Mouse (Mus musculus) small intestine, adult 2 months (tissue): ENCODE results near the gene Olfr181.

Experiments
- CTCF ChIP-seq: fragments of 200-500 bp; IDR thresholded peaks from 2 replicates; pipeline ENCODE4 v1.5.1; 2012; ENCODE audit warnings: low read depth, mild to moderate bottlenecking, control low read depth, inconsistent platforms, low read length, moderate library complexity, mixed read lengths; ENCODE audit not compliant: insufficient replicate concordance, insufficient read length; ENCODE audit errors: extremely low read depth
- POLR2A ChIP-seq: fragments of 200-500 bp; IDR thresholded peaks from 2 replicates; pipeline ENCODE4 v1.6.1; 2012; ENCODE audit warnings: low read depth, mild to moderate bottlenecking, control low read depth, inconsistent platforms, low read length, moderate library complexity

DNA sequence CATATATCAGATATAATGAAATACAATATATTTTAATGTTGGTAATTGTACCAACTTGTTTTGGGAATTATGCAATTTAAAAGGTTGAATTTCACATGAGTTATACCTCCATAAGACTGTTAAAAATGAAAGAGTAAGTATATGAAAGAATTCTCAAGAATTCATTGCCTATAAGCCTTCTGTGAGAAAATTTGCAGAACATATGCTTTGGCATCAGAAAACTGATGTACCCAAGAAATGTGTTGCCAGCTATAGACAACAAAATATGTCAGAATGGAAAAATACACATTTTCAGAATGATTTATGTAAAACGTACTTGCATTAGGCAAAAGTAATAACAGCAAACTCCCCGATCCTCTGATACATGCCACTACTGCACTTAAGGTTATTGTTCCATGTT, 44.1 kb downstream of the Olfr181 start:
- no peak for TF ChIP-seq CTCF
- TF ChIP-seq POLR2A, result no peak
